Mouse (Mus musculus) CH12.LX (cell line): ENCODE measurements around the gene Plekhn1.

Experiments used
- CHD2 ChIP-seq: IDR thresholded peaks from 2 replicates; pipeline ENCODE4 v1.6.1; 2011; ENCODE audit warnings: low read length, improper control_type of control experiment
- CTCF ChIP-seq, 2 experiments: IDR thresholded peaks in 1 of 2; conservative IDR thresholded peaks in 1 of 2; 2 replicates each; pipeline ENCODE4 v1.5.1; 2011 to 2012; ENCODE audit warnings: low read depth in 2 of 2, low read length in 2 of 2, improper control_type of control experiment in 1 of 2, inconsistent platforms in 1 of 2, mild to moderate bottlenecking in 1 of 2, moderate library complexity in 1 of 2
- MAX ChIP-seq: IDR thresholded peaks from 2 replicates; pipeline ENCODE4 v1.6.1; 2011; ENCODE audit warnings: low read length, improper control_type of control experiment
- MXI1 ChIP-seq: IDR thresholded peaks from 2 replicates; pipeline ENCODE4 v1.6.1; 2011; ENCODE audit warnings: mild to moderate bottlenecking, low read depth, low read length, improper control_type of control experiment
- NELFE ChIP-seq: IDR thresholded peaks from 2 replicates; pipeline ENCODE4 v1.6.1; 2011; ENCODE audit warnings: low read depth, low read length, improper control_type of control experiment
- POLR2A ChIP-seq: IDR thresholded peaks from 2 replicates; pipeline ENCODE4 v1.6.1; 2011; ENCODE audit warnings: low read depth, mild to moderate bottlenecking, improper control_type of control experiment, low read length
- TCF12 ChIP-seq: IDR thresholded peaks from 2 replicates; pipeline ENCODE4 v1.6.1; 2014; ENCODE audit warnings: low read depth, mild to moderate bottlenecking, inconsistent platforms, low read length, improper control_type of control experiment
- USF1 ChIP-seq: IDR thresholded peaks from 2 replicates; pipeline ENCODE4 v1.6.1; 2014; ENCODE audit warnings: low read depth, mild to moderate bottlenecking, inconsistent platforms, low read length, improper control_type of control experiment
- USF2 ChIP-seq: conservative IDR thresholded peaks from 2 replicates; pipeline ENCODE4 v1.6.1; 2011; ENCODE audit warnings: low read depth, low read length, improper control_type of control experiment
- ZKSCAN1 ChIP-seq: IDR thresholded peaks from 2 replicates; pipeline ENCODE4 v1.6.1; 2012; ENCODE audit warnings: low read depth, inconsistent platforms, low read length, improper control_type of control experiment, borderline replicate concordance
- ZNF384 ChIP-seq: IDR thresholded peaks from 2 replicates; pipeline ENCODE4 v1.6.1; 2012; ENCODE audit warnings: low read depth, low read length, improper control_type of control experiment, inconsistent platforms

- no peak for TF ChIP-seq CTCF (conservative IDR thresholded peaks at IDR 0.05 in 1 of 2, IDR thresholded peaks at IDR 0.05 in 1 of 2; ENCODE audit: low read depth in 2 of 2, low read length in 2 of 2)
- TF ChIP-seq TCF12: no peak
- no peak for TF ChIP-seq POLR2A
- no peak for TF ChIP-seq ZKSCAN1
- TF ChIP-seq MAX: no peak
- no peak for TF ChIP-seq ZNF384
- no peak for TF ChIP-seq NELFE
- TF ChIP-seq USF1: no peak
- no peak for TF ChIP-seq USF2
- TF ChIP-seq MXI1: no peak
- TF ChIP-seq CHD2: no peak
These were observed 46.4 kb downstream of the Plekhn1 start for GRCm38 (mm10) chr4:156188162-156188810.
